Mouse (Mus musculus) cortical plate, adult 2 months (tissue): ENCODE results near the gene Lime1.

Experiments
- CTCF ChIP-seq: fragments of 200-500 bp; IDR thresholded peaks from 2 replicates; pipeline ENCODE4 v1.5.1; 2011; ENCODE audit warnings: mild to moderate bottlenecking, control low read depth, low read length; ENCODE audit not compliant: insufficient read depth; ENCODE audit errors: extremely low read depth
- POLR2A ChIP-seq: fragments of 200-500 bp; IDR thresholded peaks from 2 replicates; pipeline ENCODE4 v1.6.1; 2011; ENCODE audit warnings: mild to moderate bottlenecking, low read length, control low read depth; ENCODE audit not compliant: insufficient read depth; ENCODE audit errors: extremely low read depth

DNA sequence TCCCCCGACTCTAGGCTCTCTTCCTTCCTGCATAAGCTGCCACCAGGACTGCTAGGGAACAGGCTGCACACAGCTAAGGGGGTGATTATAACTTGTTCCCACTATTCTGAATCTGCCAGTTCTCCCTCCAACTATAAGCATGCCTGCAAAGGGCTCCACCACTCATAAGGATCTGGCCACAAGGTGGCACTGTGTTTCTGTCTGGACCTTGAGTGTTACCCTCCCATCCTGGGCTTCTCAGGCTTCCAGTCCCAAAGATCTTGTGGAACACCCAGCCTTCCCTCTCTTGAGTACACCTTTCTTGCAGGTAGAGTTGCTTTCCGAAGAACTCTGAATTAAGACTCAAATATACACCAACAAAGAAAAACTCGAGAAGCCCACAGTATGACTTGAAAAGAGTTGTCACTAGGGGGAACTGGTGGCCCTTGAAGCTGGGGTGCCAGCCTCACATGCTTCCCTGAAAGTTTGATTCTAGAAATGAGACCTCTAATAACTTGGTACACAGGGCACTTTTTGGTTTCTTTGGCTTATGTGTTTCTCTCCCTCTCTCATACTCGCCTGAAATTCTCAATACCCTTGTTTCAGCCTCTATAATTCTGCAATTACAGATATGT, 12.8 kb downstream of the Lime1 start:
- TF ChIP-seq CTCF (peak; percentile 91), POLR2A (no peak)
